Mouse (Mus musculus) CH12.LX (cell line): Measurements from ENCODE around the gene Asb12.

Experiments
- CHD1 ChIP-seq: IDR thresholded peaks from 2 replicates; pipeline ENCODE4 v1.6.1; 2012; ENCODE audit warnings: low read depth, low read length, improper control_type of control experiment, inconsistent platforms
- CTCF ChIP-seq, 2 experiments: IDR thresholded peaks in 1 of 2; conservative IDR thresholded peaks in 1 of 2; 2 replicates each; pipeline ENCODE4 v1.5.1; 2011 to 2012; ENCODE audit warnings: low read depth in 2 of 2, low read length in 2 of 2, improper control_type of control experiment in 1 of 2, inconsistent platforms in 1 of 2, mild to moderate bottlenecking in 1 of 2, moderate library complexity in 1 of 2
- MEF2A ChIP-seq: IDR thresholded peaks from 2 replicates; pipeline ENCODE4 v1.6.1; 2014; ENCODE audit warnings: low read depth, mild to moderate bottlenecking, inconsistent platforms, low read length, improper control_type of control experiment, borderline replicate concordance
- POLR2A ChIP-seq: IDR thresholded peaks from 2 replicates; pipeline ENCODE4 v1.6.1; 2011; ENCODE audit warnings: low read depth, mild to moderate bottlenecking, improper control_type of control experiment, low read length

- no peak for TF ChIP-seq POLR2A
- no peak for TF ChIP-seq MEF2A
- TF ChIP-seq CTCF (conservative IDR thresholded peaks at IDR 0.05 in 1 of 2, IDR thresholded peaks at IDR 0.05 in 1 of 2; ENCODE audit: low read depth in 2 of 2, low read length in 2 of 2): no peak
- no peak for TF ChIP-seq CHD1
These were observed 32.6 kb downstream of the Asb12 start for GRCm38 (mm10) chrX:95525166-95525565.
